Mouse (Mus musculus) frontal cortex, postnatal 10 days (tissue): ENCODE measurements around the gene Mlkl.
A peak's percentile ranks its signal among the peaks of the same experiment; 100 is the strongest.

Experiments
- DNase-seq, 2 experiments: peaks; one replicate each; pipeline ENCODE4 v3.0.0; 2022; ENCODE audit warnings: low spot score in 2 of 2, mixed read lengths in 1 of 2

The Mlkl gene

DNA sequence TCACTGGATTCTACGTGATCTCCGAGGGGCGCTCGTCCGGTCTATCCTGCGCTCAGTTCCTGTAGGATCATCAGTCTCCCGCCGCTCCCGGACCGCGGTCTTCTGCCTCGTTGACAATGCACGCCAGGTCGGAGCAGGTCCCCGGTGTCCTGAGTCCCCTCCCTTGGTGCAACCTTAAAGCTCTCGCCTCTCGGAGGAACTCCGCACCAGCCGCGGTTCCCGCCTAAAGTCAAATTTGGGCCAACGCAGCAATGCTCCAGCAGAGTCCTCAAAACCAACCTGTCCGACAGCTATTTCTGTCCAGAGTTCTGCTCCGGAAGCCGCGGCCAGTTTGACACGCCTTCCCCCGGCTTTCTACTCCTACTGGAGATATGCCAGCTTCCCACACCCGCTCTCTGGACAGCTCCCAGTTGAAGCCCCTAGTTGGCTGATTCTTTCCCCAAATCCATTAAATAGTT is at the start of gene Mlkl:
Gene Mlkl, minus strand, starts transcription at position 288 of the 458 bp plus-strand sequence.
- DNase-seq, result no peak

DNA sequence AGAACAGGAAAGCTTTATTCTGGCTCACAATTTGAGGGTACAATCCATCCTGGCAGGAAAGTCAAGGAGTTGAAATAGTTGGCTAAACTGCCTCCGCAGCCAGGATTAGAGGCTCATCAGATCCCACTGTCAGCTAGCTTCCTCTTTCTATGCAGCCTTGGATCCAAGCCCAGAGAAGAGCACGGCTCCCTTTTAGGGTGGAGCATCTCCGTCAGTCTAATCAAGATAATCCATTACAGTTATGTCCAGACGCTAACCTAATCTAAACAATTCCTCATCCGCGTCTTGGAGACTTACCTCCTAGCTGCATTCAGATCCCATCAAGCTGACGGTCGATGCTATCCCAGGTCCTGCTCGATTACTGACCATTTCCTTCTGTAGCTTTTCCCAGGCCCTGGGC is 47.9 kb upstream of the Mlkl start:
- no peak for DNase-seq

DNA sequence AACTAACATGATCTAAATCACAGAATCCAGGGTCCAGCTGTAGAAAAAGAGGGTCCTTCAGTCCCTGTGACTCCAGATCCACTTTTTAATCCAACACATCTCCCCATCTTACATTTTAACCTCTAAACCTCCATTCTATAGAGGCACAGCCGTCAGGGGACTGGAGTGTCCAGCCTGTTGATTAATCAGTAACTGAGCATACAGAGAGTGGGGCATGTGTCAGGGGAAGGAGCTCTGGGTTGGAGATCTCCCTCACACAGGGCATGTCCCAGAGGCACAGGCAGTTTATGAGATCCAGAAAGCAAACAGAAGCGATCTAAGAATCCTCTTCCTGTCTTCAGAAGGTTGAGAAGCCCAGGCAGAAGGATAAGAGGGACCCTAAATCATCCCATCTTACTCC is 46.7 kb upstream of the Mlkl start:
- no peak for DNase-seq

DNA sequence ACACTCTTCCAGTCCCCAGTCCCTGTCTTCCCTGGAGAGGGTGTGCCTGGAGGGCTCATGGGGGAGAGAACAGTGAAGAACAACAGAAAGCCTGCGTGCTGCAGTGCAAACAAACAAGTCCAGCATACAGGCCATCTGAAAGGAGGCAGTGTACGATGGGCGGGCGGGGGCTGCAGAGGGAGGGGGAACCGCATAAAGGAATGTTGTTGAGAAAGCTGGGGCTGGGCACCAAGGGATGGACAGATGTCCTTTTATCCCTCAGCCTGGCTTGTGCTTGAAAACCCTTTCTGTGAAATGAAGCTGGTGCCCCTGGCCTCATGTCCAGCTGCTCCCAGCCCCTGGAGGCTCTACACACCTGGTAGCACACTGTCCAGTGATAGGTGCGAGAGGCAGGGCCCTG is 37.2 kb upstream of the Mlkl start:
- no peak for DNase-seq

DNA sequence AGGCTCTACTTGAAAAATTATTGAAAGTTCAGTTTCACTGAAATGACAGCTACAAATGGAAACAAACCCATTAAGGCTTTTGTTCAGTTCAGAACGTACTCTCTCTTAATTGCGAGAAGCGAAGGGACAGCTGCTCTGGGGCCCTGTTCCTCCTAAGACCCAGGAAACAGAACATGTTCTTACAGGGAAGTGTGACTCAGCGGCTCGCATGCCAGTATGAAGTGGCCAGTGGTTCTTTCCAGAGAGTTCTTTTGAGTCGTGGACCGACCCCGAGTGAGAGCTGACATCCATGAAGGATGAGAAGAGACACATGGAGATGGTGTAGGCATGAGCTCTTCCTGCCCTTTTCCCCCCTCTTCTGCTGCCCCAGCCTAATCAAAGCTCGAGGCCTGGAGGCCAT is 31.7 kb upstream of the Mlkl start:
- no peak for DNase-seq

DNA sequence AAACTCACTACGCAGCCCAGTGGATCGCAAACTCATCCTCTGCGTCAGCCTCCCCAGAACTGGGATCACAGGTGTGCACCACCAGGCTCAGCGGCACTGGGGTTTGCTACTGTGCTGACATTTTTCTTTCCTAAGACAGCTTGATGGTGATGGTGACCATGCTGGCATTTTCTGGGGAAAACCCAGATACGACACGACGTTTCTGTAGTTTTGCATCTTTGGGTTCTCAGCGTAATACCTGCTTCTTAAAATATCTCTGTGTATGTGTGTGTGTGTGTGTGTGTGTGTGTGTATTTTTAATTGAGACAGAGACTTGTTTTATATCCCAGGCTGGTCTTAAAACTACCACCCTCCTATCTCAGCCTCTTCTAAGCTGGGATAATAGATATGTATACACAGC is 29.4 kb upstream of the Mlkl start:
- no peak for DNase-seq

DNA sequence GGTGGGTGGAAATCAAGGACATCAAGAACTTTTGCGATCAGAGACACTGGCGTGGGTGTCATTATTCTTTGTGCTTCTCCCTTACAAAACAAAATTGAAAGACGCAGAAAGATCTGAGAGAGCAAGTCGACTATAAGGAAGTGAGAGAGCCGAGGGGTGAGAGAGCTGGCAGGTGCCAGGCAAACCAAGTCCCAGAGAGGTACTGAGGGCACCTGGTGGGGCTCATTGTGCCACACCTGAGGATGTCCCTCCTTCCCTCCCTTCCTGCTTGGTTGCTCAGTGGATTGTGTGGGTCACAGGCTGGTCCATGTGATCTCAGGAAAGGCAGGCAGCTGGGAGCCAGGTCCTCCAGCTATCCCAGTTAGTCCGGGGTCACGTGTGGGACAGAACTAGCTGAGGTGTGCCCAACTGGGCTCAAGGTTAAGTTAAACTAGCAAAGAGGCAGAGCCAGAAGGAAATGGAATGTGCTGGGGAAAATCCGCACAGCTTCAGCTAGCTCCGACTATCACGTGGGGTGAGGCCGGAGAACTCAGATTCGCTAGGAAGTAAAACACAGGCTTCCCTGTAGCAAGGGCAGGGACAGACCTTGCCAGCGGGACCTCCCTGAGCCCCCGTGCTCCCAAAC is 28.7 kb upstream of the Mlkl start:
- DNase-seq, result no peak

DNA sequence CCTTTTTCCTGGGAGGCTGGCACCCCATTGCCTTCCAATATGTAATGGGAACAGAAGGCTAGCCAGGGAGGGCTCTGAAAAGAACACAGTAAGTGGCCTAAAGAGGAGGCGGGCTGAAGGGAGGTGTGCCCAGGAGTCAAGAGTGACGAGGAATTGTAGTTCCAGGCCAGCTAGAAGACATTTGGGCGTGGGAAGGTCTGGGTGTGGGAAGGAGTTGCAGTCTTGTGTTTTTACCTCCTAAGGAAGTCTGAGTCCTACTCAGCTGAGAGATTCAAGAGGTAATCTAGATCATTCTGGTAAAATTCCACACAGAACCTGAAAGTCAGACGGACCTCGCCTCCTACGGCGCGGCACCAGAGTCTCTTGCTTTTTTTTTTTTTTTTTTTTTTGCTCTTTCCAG is 25.5 kb upstream of the Mlkl start:
- DNase-seq, result no peak

DNA sequence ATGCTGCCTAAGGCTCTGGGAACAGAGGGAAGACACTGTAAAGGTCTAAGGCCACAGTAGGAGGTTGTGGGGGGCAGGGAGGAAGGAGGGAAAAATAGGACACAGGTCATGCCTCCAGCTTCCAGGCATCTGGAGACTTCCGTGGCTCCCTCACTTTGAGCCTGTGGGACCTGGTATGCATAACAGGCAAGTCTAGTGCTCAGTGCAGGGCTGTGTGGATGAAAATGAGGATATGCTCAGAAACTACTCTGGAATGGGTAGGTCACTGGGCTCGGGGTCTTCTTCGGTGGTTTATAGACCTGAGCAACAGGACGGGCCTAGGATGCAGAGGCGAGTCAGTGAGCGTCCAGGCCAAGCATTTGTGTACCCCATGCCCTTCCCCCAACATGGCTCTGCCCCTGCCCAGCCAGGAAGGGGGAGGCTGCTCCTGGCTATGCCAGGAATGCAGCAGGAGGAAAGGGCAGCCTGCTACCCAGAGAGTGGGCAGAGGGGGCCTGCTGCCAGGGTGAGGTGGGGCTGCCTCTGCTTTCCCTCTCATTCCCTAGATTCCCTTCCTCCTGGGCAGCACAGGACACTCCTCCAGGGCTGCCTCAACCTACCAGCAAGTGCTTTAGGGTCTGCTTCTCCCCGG is 22.7 kb upstream of the Mlkl start:
- no peak for DNase-seq

DNA sequence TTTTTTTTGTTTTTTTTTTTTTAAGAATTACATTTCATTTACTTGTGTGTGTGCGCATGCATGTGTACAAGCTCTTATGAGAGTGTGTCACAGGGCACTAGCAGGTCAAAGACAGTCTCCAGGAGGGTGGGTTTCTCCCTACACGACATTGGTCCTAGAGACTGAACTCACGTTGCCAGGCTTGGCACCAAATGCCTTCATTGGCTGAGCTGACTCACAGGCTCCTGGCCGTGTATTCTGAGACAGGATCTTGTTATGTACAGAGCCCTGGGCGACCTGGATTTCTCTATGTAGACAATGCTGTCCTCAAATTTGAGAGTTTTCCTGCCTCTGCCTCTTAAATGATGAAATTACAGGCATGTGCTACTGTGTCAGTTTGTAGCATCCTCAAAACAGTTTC is 22.0 kb upstream of the Mlkl start:
- DNase-seq, result no peak

DNA sequence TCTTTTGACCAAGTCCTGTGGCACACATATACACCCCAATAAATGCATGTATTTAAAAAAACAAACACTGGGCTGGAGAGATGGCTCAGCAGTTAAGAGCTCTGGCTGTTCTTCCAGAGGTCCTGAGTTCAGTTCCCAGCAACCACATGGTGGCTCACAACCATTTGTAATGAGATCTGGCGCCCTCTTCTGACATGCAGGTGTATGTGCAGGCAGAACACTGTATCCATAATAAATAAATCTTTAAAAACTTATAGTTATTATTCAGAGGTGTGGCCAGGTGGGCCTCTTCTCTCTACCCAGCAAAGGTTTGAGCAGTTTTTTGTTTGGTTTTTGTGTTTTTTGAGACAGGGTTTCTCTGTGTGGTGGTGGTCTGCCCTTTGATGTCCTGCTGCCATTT is 20.9 kb upstream of the Mlkl start:
- DNase-seq, result no peak

DNA sequence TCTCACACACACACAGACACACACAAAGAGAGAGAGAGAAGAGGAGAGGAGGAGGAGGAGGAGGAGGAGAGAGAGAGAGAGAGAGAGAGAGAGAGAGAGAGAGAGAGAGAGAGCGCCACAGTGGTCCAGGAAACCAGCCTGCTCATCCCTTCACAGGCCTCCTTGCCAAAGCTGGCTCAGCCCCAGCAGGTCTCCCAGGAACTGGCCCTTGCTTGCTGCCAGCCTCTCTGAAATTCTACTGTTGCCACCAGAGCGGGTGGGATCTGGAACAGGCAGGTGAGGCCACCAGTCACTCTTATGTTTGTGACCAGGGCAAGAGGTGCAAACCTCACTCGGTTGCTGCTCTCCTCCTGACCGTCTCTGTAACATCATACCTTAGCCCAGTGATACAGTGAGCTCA is 19.5 kb upstream of the Mlkl start:
- DNase-seq, result no peak

DNA sequence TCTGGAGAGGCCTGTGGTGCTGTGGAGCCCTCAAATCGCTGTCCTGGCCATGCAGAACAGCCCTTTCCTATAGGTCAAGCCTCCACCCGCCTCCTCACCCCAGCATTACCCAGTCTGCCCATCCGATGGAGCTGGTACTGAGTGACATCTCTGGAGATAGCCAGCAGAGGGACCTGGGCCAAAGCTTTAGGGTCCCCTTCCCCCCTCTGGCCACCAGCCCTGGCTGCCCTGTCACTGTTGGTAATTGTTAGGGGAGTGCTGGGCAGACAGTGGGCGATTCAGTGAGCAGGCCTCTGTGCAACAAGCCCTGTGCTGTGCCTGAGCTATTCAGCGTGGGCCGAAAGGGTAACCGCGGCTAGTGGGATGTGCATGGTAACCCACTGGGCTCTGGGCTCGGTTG is 15.5 kb upstream of the Mlkl start:
- peak; percentile 23 to 29 for DNase-seq

DNA sequence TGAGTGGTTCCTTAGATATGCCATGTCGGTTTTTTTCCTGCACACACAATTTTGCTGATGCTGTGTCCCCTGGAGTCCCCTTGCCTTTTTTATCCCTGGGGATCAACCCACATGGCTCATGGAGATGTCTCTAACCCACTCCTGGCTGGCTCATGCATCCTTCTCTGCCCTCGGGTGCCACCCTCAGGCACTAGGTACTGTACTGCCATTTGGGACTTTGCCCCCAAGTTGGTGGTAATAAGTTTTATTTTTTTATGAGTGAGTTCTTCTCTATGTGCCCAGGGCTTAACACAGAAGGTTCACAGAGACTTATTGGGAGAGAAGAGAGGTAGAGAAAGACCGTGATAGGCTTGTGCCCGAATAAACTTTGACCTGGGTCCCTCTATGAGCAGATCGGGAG is 14.3 kb upstream of the Mlkl start:
- no peak for DNase-seq

DNA sequence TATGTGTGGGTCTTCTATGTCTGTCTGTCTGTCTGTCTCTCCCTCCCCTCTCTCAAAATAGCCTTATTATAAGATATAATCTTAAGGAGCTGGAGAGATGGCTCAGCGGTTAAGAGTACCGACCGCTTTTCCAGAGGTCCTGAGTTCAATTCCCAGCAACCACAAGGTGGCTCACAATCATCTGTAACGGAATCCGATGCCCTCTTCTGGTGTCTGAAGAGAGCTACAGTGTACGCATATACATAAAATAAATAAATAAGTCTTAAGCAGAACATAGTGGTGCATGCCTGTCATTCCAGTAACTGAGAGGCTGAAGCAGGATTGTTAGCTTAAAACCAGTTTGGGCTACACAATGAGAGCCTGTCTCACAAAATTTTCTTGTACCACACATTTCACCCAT is 12.6 kb upstream of the Mlkl start:
- DNase-seq, result no peak

DNA sequence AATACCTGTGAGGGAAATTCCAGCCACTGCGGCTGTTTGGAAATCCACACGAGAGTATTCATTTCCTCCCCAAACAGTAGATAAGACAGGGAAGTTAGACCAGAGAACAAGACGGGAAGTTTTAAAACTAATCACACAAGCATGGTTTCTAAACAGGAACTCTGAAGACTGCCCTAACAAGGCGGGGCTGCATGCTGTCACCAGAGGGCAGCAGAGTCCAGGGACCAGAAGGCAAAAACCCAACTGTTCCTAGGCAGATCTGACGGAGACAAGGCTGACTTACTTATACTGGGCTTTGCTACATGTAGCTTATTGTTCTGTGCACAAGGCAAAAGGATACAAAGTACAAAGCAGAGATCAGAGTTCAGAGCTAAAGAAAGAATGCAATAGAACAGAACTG is 5.2 kb upstream of the Mlkl start:
- peak; percentile 51 to 75 for DNase-seq

DNA sequence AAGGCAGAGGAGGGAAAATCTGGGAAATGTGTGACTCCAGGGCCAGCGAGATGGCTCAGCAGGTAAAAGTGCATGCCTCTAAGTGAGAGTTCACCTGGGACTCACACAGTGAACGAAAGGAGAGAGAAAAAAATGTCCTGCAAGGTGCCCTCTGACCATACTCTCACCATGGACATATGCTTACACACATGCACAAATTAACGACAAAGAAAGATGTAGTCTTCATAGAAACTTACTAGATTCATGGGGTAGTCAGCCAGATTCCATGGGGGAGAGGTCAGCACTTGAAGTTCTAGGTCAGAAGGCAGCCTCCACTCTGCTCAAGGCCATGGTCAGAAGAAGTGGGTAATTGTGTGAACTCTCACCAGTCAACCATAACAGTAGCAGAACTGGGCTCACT is 2.2 kb upstream of the Mlkl start:
- no peak for DNase-seq

DNA sequence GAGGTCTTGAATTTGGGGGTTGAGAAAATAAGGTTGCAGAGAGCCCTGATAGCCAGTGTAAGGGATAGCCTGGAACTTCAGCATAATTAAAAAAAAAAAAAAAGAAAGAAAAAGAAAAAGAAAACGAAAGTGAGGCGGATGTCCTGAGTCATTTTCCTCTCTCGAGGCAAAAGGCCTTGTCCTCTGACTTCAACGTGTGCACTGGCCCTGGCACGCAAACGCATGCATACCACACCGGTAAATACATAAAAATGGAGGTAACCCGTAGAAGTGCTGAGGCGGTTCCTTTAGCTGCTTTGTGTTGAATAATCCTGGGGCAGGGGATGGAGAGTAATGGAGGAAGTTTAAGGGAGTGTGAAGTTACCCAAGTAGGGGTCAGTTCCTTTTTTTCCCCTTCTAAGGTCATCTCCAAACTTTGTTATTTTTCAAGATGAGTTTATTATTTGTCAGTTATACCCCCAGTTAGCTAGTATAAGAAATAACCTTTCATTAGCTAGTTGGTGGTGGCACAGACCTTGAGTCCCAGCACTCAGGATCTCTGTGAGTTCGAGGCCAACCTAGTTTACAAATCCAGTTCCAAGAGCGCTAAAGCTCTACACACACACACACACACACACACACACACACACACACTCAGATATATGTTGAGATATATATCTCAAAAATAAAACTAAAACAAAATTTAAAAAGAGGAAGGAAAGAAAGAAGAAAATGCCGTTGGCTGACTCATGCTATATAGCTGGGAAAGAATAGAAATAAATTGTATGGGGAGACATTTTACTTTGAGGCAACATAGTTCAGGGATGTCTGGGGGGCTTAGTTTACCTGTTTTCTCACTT is 612 bp upstream of the Mlkl start:
- DNase-seq, result no peak

DNA sequence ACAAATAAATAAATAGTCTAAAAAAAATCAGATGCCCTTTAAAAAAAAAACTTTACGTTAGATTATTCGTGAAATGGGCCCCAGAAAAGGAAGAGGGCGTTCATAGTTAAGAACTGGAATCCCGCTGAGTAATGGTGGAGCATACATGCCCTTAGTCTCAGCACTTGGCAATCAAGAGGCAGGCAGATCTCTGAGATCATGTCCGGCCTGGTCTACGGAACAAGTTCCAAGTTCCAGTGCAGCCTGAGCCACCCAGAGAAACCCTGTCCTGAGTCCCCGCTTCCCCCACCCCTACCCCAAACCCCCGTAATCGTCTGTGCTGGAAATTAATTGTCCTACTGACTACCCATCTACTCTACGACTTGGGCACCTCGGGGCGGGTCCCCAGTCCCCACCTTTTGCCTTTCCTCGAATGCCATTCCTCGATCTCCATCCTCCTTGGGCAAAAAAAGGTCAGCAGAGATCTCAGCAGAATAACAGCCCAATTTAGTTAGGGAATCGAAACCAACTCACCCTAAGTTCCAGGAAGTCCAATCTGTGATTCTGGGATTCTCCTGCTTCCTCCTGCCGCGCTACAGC is 577 bp downstream of the Mlkl start:
- DNase-seq, result no peak

DNA sequence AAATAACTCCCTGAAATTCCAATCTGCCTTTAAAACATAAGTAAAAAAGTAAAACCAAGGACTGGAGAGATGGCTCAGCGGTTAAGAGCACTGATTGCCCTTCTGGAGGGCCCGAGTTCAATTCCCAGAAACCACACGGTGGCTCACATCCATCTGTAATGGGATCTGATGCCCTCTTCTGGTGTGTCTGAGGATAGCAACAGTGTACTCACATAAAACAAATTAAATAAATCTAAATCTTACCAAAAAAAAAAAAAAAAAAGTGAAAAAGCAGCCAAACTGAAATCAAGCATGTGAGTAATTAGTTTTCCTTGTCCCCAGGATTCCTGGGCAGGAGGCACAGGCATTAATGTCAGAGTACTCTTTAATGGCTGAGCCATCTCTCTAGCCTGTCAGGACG is 1.3 kb downstream of the Mlkl start:
- DNase-seq, result no peak

DNA sequence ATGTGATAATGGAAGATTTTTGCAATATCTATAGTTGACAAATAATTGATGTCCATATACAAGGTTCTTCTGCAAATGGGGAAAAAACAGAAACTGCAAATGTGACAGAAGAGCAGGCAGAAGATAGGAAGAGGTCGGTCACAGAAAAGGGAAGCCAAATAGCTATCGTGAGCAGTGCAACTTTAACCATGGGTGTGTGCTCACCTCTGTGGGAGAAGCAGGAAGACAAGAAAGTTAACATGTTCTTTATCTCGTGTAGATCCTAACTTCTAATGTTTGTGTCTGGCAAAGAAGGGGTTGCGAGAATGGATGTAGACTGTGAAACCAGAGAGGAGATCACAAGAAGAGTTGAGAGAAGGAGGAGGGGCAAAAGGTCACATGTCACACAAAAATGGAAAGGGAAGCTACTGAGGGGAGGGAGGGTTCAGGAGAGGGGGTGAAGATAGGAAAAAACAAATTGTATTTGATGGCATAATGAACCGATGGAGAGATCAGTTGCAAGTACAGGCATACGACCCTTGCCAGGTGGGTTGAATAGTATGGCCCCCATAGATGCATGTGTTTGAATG is 12.7 kb downstream of the Mlkl start:
- no peak for DNase-seq

DNA sequence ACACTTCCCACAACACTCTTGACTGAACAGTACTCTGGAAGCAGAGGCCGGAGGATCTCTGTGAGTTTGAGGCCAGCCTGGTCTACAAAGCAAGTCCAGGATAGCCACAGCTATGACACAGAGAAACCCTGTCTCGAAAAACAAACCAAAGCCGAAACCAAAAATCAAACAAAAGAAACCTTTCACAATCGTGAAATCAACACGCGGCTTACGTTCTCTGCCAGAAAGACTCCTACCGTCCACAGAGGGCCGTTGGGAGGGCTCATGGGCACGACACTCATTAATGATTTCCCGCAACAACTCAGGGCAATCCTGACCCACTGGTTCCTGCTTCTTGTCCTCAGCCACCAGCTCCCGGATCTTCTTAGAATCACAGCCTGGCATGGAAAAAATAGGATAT is 23.2 kb downstream of the Mlkl start:
- no peak for DNase-seq
